Mouse (Mus musculus) forelimb bud, embryonic 11.5 days (tissue): Measurements from ENCODE around the gene Vars2.

Experiments used
- DNase-seq: peaks from one replicate; pipeline ENCODE4 v3.0.0-alpha.2; 2012; ENCODE audit warnings: low read depth, low spot score

Gene Vars2

DNA sequence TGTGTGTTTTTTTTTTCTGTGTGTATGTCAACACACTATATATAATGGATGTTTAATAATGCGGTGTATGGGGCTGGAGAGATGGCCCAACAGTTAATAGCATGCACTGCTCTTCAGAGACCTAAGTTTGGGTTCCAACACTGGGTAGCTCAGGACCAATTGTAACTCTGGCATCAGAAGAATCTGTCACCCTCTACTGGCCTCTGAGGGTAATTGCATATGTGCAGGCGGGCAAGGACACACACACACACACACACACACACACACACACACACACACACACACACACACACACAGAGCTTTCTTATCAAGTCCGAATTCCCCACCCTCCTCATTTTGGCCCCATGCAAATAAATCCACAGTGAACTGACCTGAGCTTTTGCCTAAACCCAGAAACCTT, 32.2 kb downstream of the Vars2 start:
- DNase-seq = no peak

DNA sequence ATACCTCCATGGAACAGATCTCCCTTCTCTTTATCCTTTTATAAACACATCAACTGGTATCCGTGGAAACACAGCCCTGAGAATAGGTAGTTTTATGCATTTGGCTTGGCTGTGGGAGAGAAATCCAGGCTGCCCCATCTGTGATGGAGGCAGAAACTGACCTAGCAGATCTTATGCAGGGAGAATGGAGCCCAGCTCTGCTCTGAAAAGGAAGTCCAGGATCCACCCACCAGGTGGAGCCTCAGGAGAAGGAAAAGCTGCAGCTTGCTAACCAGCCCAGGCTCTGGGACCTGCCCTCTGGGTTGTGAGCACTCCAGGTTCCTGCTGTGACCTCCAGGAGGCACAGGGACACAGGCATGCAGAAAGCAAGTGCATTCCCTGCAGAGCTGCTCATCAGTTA, 33.4 kb downstream of the Vars2 start:
- DNase-seq = peak; percentile 21

DNA sequence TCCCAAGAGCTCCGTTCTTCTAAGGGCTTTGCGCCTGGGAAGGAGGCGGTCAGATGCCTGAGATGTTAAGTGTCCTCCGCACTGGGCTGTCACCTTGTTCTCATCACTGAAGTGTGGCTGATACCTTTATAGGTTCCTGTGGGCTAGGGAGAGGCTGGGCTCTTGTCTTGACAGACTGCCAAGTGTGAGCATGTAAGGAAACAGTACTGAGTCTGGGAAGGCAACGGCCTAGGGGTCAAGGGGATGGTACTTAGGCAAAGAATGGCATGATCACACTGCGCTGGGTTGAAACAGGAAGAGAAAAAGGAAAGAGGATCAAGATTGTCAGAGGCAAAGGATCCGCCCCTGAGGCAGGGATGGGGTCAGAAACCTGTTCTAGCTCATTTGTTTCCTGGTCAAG, 40.9 kb downstream of the Vars2 start, which contains the start of gene Gm9573:
TSS of gene Gm9573 (minus strand) at position 101 of the 400 bp plus-strand sequence.
- no peak for DNase-seq

DNA sequence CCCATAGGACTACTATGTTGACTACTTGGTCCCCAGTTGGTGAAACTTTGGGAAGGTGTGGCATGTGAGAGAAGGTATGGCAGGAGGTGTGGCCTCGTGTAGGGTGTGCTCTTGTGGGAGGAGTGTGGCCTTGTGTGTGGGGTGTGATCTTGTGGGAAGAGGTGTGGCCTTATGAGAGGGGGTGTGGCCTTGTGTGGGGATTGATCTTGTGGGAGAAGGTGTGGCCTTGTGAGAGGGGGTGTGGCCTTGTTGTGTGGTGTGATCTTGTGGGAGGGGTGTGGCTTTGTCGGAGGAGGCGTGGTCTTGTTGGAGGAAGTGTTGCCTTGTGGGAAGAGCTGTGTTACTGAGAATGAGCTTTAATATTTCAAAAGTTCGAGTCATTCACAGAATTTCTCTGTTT, 50.3 kb downstream of the Vars2 start:
- no peak for DNase-seq
